Mouse (Mus musculus): Measurements from ENCODE around the gene Gabbr2. TPM values are rescaled to one million over a fixed set of nuclear protein-coding genes. Genes with fewer than 3 reads are reported as not detected.

Gene Gabbr2
- total RNA-seq, 2 experiments from 2014 or later: not detected

DNA sequence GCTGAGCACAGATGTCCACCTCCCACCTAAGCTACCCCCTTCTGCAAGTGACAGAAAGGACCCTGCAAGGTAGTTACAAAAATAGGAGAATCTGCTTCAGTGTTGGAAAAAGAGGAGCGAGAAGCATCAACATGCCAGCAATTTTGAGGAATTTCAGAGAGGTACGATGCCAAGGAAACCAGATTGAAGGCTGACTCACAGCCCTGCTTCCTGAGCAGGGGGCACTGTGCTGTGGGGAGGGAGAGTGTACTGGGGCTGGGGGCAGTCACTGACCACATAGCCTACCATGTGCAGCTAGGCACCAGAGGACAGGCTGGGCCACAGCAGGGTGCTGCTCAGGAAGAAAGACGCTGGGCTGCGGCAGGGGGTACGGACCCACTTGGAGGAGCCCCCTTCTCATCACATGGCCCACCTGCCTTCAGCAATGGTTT lies 163.5 kb downstream of the Gabbr2 start:
- ATAC-seq (replicated peaks; ENCODE audit: poor library complexity): no peak

DNA sequence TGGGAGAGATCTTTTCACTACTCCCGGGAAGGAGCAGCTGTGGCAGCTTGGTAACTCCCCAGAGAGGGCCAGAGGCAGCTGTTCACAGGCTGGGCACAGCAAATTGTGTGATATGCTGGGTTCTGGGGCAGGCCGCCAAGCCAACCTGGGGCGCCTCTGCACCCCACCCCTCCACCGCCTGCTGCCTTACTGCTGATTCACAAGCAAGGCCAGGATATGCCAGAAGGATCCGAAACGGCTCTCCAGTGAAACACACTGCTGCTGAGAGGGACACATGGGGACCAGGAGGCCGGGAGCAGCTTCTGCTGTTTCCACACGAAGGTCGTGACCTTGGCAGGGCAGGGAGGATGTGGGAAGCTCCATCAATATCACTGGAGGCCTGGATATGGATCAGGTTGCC lies 164.2 kb downstream of the Gabbr2 start:
- peak; percentile 74 for ATAC-seq (replicated peaks; ENCODE audit: poor library complexity)

DNA sequence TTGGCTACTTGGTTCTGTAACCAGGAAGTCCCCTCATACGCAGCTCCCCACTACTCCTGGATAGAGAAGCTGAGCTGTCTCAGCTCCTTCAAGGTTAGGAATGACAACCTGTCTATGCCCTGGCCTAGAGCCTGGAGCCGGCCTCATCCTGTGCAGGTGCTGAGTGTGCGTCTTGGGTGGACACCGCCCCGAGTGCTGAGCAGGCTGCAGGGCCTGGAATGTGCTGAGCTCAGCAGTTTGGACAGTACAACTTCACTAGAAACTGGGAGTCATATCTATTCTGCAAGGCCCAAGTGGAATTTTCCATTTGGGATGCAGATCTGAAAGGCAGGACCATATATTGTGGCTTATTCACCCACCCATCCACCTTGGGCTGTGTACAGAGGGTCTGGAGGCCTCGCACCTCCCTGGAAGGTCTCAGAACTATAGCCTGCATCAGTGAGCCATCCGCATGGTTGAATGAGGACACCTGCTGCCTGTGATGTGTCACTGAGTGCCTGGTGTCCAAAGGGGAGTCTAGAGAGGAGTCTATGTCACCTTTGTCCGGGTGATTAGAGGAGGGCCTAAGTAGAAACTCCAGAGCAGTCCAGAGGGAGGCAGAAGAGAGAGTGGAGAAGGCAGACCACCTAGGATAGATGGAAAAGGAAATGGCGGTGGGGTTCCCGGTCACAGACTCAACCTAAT lies 165.7 kb downstream of the Gabbr2 start:
- ATAC-seq (replicated peaks; ENCODE audit: poor library complexity): no peak

DNA sequence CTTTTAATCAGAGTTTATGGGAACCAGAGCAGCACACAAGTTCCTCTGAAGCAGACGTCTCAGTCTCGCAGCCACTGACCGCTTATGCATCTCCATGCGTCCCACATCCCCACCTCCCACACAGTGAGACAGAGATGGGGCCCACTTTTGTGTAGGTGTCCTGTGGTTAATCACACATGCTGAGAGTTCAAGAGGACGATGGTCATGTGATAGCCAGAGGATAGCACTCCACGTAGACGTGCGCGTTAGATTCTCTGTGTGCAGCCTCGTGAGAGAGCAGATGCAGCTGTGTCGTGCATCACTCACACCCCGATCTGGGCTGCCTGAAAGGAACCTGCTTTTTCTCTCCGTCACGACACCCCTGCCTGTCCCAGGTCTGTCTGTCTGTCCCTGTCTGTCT lies 167.9 kb downstream of the Gabbr2 start:
- no peak for ATAC-seq (replicated peaks; ENCODE audit: poor library complexity)

GRCm38 (mm10) chr4:46821709-46822108 lies 170.0 kb downstream of the Gabbr2 start:
- no peak for ATAC-seq (replicated peaks; ENCODE audit: poor library complexity)

DNA sequence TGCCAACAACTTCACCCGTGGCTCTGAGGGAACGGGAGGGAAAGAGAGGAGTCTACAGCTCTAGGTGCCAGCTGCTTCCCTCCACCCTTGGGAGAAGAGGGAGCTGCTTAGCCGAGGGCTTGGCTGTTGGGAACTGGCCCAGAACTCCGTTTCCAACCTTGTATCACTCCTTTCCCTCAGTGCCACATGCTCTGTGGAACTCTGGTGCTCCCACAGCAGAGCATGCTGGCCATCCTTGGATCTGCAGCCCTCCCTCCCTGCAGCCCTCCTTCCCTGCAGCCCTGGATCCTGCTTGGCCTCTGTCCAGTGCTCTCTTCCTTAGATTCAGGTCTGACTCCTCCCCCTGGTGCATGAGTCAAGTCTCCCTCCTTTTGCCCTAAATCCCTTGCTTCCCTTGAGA lies 176.7 kb downstream of the Gabbr2 start:
- 0 out of 2 replicates have a peak, but pooled peaks have one; percentile 6 for ATAC-seq (replicated peaks; ENCODE audit: poor library complexity)

DNA sequence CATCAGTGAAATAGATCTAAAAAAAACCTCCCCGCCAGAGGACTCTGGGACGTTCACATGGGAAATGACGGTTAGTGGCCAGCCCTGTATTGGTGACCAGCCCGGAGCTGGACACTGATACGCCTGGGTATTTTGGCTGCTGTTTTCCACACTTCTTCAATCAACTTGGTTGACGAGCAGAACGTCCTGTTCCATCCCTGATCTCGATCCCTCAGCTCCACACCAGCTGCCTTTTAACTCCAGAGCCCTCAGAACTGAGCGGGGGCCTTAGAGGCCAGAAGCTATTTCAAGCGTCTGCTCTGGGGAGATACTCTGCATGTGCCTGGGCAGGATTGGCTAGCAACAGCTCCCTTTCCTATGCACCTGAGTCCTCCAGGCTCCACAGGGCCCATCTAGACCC lies 177.4 kb downstream of the Gabbr2 start:
- ATAC-seq (replicated peaks; ENCODE audit: poor library complexity): no peak

DNA sequence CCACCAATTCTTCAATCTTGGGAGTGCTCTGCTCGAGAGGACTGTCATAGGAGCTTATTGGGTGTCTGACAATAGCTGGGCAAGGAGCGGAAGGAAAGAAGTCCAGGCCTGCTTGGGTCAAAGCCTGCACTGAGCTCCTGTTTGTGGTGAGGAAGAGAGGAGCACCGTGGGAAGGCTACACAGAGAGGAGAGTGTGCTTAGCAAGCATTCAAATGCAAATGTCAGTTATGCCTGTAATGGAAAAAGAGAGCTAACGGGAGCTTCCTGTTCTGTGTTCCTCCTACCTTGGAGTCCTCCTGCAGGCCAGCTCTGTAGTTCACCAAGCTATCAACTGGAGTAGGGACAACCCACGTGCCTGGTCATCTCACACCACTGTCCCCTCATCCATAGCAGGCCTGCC lies 180.5 kb downstream of the Gabbr2 start:
- ATAC-seq (replicated peaks; ENCODE audit: poor library complexity): no peak

GRCm38 (mm10) chr4:46806876-46807275 lies 184.8 kb downstream of the Gabbr2 start:
- peak; percentile 78 for ATAC-seq (replicated peaks; ENCODE audit: poor library complexity)

DNA sequence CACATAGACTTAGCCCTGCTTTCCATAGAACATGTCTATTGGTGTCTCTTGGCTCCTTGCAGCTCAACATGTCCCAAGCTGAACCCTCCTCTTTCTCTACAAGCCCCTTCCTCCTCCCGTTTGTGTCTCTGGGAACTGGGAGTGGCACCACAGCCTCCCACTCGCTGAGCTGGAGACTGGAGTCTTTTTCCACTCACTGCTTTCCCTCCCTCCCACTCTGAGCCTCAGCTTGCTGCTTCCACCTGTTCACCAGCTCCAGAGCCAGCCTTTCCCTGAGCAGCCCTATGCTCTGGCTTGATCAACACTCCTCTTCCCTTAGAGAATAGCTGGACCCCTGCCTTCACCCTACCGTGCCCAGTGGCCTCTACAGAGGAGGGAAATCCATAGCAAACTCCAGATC lies 185.8 kb downstream of the Gabbr2 start:
- no peak for ATAC-seq (replicated peaks; ENCODE audit: poor library complexity)

- no peak for ATAC-seq (replicated peaks; ENCODE audit: poor library complexity)
Observed at GRCm38 (mm10) chr4:46802386-46802785, 189.3 kb downstream of the Gabbr2 start.

DNA sequence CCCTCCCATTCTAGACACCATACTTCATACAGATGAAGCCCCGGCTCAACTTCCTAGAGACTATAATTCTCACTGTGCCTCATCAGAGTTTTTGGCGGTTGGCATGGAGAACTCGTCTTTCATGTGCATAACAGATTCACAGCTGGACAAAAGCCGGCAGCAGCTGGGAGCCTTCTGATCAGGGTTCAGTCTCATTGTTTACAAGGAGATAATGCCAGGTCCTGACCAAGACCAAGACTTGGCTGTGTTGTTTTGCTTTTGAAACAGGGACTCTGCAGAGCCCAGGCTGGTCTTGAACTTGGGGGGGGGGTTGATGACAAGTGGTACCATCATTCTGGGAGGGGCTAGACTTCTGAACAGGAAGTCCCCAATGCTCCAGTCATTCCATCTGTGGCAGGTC lies 191.8 kb downstream of the Gabbr2 start:
- no peak for ATAC-seq (replicated peaks; ENCODE audit: poor library complexity)

DNA sequence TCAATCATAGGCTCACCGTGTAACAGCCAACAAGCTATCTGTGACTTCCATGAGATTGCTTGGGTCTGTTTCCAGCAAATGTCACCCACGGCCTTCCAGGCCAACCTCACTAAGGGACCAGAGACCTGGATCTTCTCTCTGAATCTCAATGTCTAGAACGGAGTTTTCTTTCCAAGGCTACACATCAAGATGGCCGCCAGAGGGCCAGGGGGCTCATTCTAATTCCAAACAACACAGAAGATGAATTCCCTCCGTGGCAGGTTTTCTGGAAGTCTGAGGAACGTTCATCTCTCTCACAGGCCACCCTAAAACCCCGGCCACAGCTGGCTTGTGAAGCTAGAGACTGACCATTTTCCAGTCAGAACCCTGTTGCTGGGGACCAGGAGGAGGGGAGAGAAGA lies 196.0 kb downstream of the Gabbr2 start:
- ATAC-seq (replicated peaks; ENCODE audit: poor library complexity): no peak

GRCm38 (mm10) chr4:46794583-46794982 lies 197.1 kb downstream of the Gabbr2 start:
- no peak for ATAC-seq (replicated peaks; ENCODE audit: poor library complexity)

- ATAC-seq (replicated peaks; ENCODE audit: poor library complexity): no peak
Observed at GRCm38 (mm10) chr4:46792280-46793026, 199.2 kb downstream of the Gabbr2 start.

DNA sequence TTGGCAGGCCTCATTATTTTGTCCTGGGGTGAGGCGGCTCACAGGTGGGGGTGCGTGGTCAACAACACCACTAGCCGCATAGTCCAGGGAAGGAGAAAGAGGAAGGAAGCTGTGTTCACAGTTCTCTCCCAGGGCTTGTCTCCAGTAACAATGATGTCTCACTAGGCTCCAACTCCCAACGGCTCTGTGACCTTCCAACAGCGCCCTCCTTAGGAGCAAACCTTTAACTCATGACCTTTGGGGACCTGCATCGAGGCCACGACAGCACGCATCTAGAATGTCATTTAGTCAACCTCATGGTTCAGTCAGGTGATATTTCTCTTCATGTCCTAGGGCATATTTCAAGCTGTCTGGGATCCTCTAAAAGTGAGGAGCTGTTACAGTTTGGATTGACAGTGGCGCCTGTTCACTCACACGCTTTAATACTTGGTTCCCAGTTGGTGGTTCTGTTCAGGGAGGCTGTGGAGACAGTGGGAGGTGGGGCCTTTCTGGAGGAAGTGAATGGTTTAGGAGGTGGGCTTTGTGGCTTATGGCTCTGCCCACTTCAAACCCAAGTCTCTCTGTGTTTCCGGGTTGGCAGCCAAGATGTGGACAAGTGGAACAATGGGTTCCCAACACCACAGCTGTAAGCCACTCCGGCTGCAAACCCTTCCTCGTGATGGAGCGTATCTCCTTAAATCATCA lies 200.3 kb downstream of the Gabbr2 start:
- ATAC-seq (replicated peaks; ENCODE audit: poor library complexity): peak; percentile 92

- no peak for ATAC-seq (replicated peaks; ENCODE audit: poor library complexity)
Observed at GRCm38 (mm10) chr4:46790609-46791267, 200.9 kb downstream of the Gabbr2 start.

- no peak for ATAC-seq (replicated peaks; ENCODE audit: poor library complexity)
Observed at GRCm38 (mm10) chr4:46784430-46785049, 207.1 kb downstream of the Gabbr2 start.

- peak; percentile 64 for ATAC-seq (replicated peaks; ENCODE audit: poor library complexity)
Observed at GRCm38 (mm10) chr4:46781109-46781508, 210.6 kb downstream of the Gabbr2 start.

- ATAC-seq (replicated peaks; ENCODE audit: poor library complexity): 0 out of 2 replicates have a peak, but pooled peaks have one; percentile 23
Observed at GRCm38 (mm10) chr4:46775959-46776358, 215.7 kb downstream of the Gabbr2 start.

DNA sequence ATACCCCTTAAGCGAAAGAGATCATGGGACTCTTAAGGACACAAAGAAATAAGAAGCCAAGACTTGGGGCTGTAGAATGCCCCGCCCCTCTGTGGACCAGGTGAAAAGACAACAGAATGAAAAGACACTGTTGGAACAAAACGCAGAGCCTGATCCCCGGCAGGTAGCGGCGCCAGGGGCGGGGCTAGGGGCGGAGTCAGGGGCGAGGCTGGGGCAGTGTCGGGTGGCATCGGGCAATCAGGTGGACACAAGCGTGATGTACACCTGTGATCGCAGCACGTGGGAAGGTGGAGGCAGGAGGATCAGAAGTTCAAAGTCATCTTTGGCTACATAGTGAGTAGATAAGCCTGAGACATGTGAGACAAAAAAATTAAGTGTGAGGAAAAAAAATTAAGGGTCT lies 217.0 kb downstream of the Gabbr2 start:
- ATAC-seq (replicated peaks; ENCODE audit: poor library complexity): no peak
